Mouse (Mus musculus) erythroblast, embryonic 14.5 days (primary cell): ENCODE data around the gene Chrdl2. TPM values are rescaled to one million over a fixed set of nuclear protein-coding genes. Genes with fewer than 3 reads are reported as not detected.

Source experiments
- H3K27me3 ChIP-seq: 2 replicates; pipeline ENCODE4 v1.6.1; 2012; ENCODE audit warnings: inconsistent platforms; ENCODE audit not compliant: control insufficient read depth
- H3K36me3 ChIP-seq: 2 replicates; pipeline ENCODE4 v1.6.1; 2012; ENCODE audit warnings: mild to moderate bottlenecking, inconsistent platforms; ENCODE audit not compliant: control insufficient read depth
- H3K4me1 ChIP-seq: 2 replicates; pipeline ENCODE4 v1.6.1; 2012; ENCODE audit warnings: inconsistent platforms; ENCODE audit not compliant: control insufficient read depth
- H3K4me3 ChIP-seq: replicated peaks from 2 replicates; pipeline ENCODE3; 2012; ENCODE audit warnings: moderate library complexity, mild to moderate bottlenecking, inconsistent platforms
- H3K9me3 ChIP-seq: 2 replicates; pipeline ENCODE4 v1.6.1; 2012; ENCODE audit warnings: low read length, inconsistent platforms, mixed read lengths; ENCODE audit not compliant: control insufficient read depth
- GATA1 ChIP-seq: IDR thresholded peaks from 2 replicates; pipeline ENCODE4 v1.6.1; 2012; ENCODE audit warnings: low read length, inconsistent platforms, mixed read lengths
- TAL1 ChIP-seq: IDR thresholded peaks from 3 replicates; pipeline ENCODE4 v1.6.1; 2012; ENCODE audit warnings: low read length, inconsistent platforms, mixed read lengths
- polyA plus RNA-seq: library from polyadenylated mRNA; stranded (reverse); fragments of >175 nt; gene quantifications from 2 replicates; pipeline ENCODE4 v1.2.3, GENCODE M21; 2012

Chrdl2 gene
- polyA plus RNA-seq, 1 experiment = not detected

GRCm38 (mm10) chr7:100029307-100029706 lies 23.3 kb downstream of the Chrdl2 start:
- Histone ChIP-seq H3K4me3 (no peak overlapping the region), H3K36me3 (no peaks in the 10 kb centered on the region), H3K4me1 (no peaks in the 10 kb centered on the region), H3K27me3 (no peaks in the 10 kb centered on the region), H3K9me3 (no peaks in the 10 kb centered on the region)
- TF ChIP-seq GATA1 (no peak), TAL1 (no peak)

- Histone ChIP-seq H3K36me3 (no peaks in the 10 kb centered on the region), H3K4me3 (no peak overlapping the region), H3K27me3 (no peaks in the 10 kb centered on the region), H3K9me3 (no peaks in the 10 kb centered on the region), H3K4me1 (no peaks in the 10 kb centered on the region)
- TF ChIP-seq TAL1 = no peak
- TF ChIP-seq GATA1 = no peak
Measured at GRCm38 (mm10) chr7:100030996-100031749, 25.2 kb downstream of the Chrdl2 start.

GRCm38 (mm10) chr7:100033672-100034071 lies 27.7 kb downstream of the Chrdl2 start:
- no peak overlapping the region for H3K4me3 ChIP-seq
- no peaks in the 10 kb centered on the region for H3K27me3 ChIP-seq
- TF ChIP-seq TAL1 = no peak
- no peak for TF ChIP-seq GATA1
- H3K9me3 ChIP-seq = 0 out of 2 replicates have a peak, but pooled peaks cover 4% of the 10 kb centered on the region
- no peaks in the 10 kb centered on the region for H3K4me1 ChIP-seq
- no peaks in the 10 kb centered on the region for H3K36me3 ChIP-seq

GRCm38 (mm10) chr7:100034815-100035463 lies 29.0 kb downstream of the Chrdl2 start:
- Histone ChIP-seq H3K36me3 (no peaks in the 10 kb centered on the region), H3K4me1 (no peaks in the 10 kb centered on the region), H3K9me3 (0 out of 2 replicates have a peak, but pooled peaks cover 4% of the 10 kb centered on the region), H3K4me3 (no peak overlapping the region), H3K27me3 (no peaks in the 10 kb centered on the region)
- TF ChIP-seq GATA1 = no peak

GRCm38 (mm10) chr7:100036050-100036449 lies 30.1 kb downstream of the Chrdl2 start:
- 0 out of 2 replicates have a peak, but pooled peaks cover 4% of the 10 kb centered on the region for H3K9me3 ChIP-seq
- H3K4me1 ChIP-seq = no peaks in the 10 kb centered on the region
- H3K4me3 ChIP-seq = no peak overlapping the region
- no peaks in the 10 kb centered on the region for H3K36me3 ChIP-seq
- no peaks in the 10 kb centered on the region for H3K27me3 ChIP-seq
- TF ChIP-seq GATA1 = no peak
- TF ChIP-seq TAL1 = no peak

GRCm38 (mm10) chr7:100036495-100036894 lies 30.5 kb downstream of the Chrdl2 start:
- Histone ChIP-seq H3K4me3 (no peak overlapping the region), H3K4me1 (no peaks in the 10 kb centered on the region), H3K36me3 (no peaks in the 10 kb centered on the region), H3K27me3 (no peaks in the 10 kb centered on the region), H3K9me3 (0 out of 2 replicates have a peak, but pooled peaks cover 4% of the 10 kb centered on the region)
- no peak for TF ChIP-seq GATA1
- no peak for TF ChIP-seq TAL1

GRCm38 (mm10) chr7:100042120-100042519 lies 36.1 kb downstream of the Chrdl2 start:
- H3K27me3 ChIP-seq = peaks cover 16% of the 10 kb centered on the region

GRCm38 (mm10) chr7:100043096-100043495 lies 37.1 kb downstream of the Chrdl2 start:
- Histone ChIP-seq H3K4me3 (no peak overlapping the region), H3K27me3 (peaks cover 16% of the 10 kb centered on the region), H3K4me1 (no peaks in the 10 kb centered on the region), H3K9me3 (0 out of 2 replicates have a peak, but pooled peaks cover 4% of the 10 kb centered on the region), H3K36me3 (no peaks in the 10 kb centered on the region)
- TF ChIP-seq TAL1 = no peak
- no peak for TF ChIP-seq GATA1

More at GRCm38 (mm10) chr7:100042120-100042519, 36.1 kb downstream of the Chrdl2 start:
- H3K4me1 ChIP-seq = no peaks in the 10 kb centered on the region
- TF ChIP-seq GATA1 = no peak
- no peak for TF ChIP-seq TAL1
- H3K36me3 ChIP-seq = no peaks in the 10 kb centered on the region
- H3K4me3 ChIP-seq = no peak overlapping the region
- H3K9me3 ChIP-seq = 0 out of 2 replicates have a peak, but pooled peaks cover 4% of the 10 kb centered on the region

- Histone ChIP-seq H3K36me3 (no peaks in the 10 kb centered on the region), H3K4me3 (no peak overlapping the region), H3K9me3 (0 out of 2 replicates have a peak, but pooled peaks cover under 1% of the 10 kb centered on the region), H3K27me3 (peaks cover 16% of the 10 kb centered on the region), H3K4me1 (no peaks in the 10 kb centered on the region)
- TF ChIP-seq GATA1 = no peak
- TF ChIP-seq TAL1 = no peak
Measured at GRCm38 (mm10) chr7:100043605-100044031, 37.6 kb downstream of the Chrdl2 start.
